Mouse (Mus musculus) midbrain, embryonic 13.5 days (tissue): ENCODE results near the gene Bptf. TPM values are rescaled to one million over a fixed set of nuclear protein-coding genes. Genes with fewer than 3 reads are reported as not detected.
"Not testable (repeated sequence)": the region's sequence is repeated elsewhere in the genome, so short reads cannot be mapped to it uniquely, and the experiment has no call there.

ENCODE experiments used
- ATAC-seq: fragments of 200-750 bp; cut with Nextera tagmentation; 2 replicates; pipeline ENCODE4 v1.8.0; 2017; ENCODE audit warnings: mild to moderate bottlenecking, moderate TSS enrichment, moderate library complexity
- H3K27ac ChIP-seq: fragments of 300-500 bp; sonication (generic); 2 replicates; pipeline ENCODE4 v1.5.1; 2015; ENCODE audit warnings: inconsistent platforms, mild to moderate bottlenecking, moderate library complexity
- H3K27me3 ChIP-seq: fragments of 300-500 bp; sonication (generic); 2 replicates; pipeline ENCODE4 v1.6.1; 2015; ENCODE audit warnings: mild to moderate bottlenecking, inconsistent platforms
- H3K36me3 ChIP-seq: fragments of 300-500 bp; sonication (generic); 2 replicates; pipeline ENCODE4 v1.6.1; 2015; ENCODE audit warnings: mild to moderate bottlenecking, inconsistent platforms
- H3K4me1 ChIP-seq: fragments of 300-500 bp; sonication (generic); replicated peaks from 2 replicates; pipeline ENCODE4 v1.6.1; 2015; ENCODE audit warnings: inconsistent platforms
- H3K4me2 ChIP-seq: fragments of 300-500 bp; sonication (generic); replicated peaks from 2 replicates; pipeline ENCODE4 v1.6.1; 2015; ENCODE audit warnings: moderate library complexity, mild to moderate bottlenecking, inconsistent platforms
- H3K4me3 ChIP-seq: fragments of 300-500 bp; sonication (generic); replicated peaks from 2 replicates; pipeline ENCODE4 v1.5.1; 2015; ENCODE audit warnings: mild to moderate bottlenecking, inconsistent platforms
- H3K9ac ChIP-seq: fragments of 300-500 bp; sonication (generic); replicated peaks from 2 replicates; pipeline ENCODE4 v1.6.1; 2015; ENCODE audit warnings: mild to moderate bottlenecking, inconsistent platforms
- H3K9me3 ChIP-seq: fragments of 300-500 bp; sonication (generic); 2 replicates; pipeline ENCODE4 v1.6.1; 2016; ENCODE audit warnings: mild to moderate bottlenecking, inconsistent platforms
- WGBS: fragments of 180-500 bp; shearing (Covaris S2); methylation state at CpG from one replicate; pipeline ENCODE4 v1.1.7; 2015; 5-methylcytosine and 5-hydroxymethylcytosine counted together
- polyA plus RNA-seq: library from polyadenylated mRNA; unstranded; fragments of >200 nt; fragmentation: Nextera tagmentation; extraction: Ambion mirVana; gene quantifications from 2 replicates; pipeline ENCODE4 v1.2.1, GENCODE M21; 2015

Gene Bptf
- polyA plus RNA-seq, 1 experiment from 2014 or later = 45.1 TPM

DNA sequence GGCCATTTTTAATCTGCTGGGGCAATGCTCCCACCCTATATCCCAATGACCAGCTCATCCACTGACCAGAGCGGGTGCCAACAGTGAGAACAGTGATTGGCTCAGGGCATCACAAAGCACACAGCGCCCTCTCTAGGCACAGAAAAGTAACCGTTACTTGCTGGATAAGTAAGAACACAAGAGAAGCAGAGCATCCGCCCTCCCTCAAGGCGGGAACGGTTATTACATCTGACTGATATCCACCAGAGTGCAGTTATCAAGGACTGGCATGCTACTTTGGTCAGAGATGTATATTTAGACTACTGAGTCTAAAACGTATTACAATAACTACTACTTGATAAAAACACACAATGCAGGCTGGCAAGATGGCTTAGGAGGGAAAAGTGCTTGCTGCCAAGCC, 39.3 kb downstream of the Bptf start:
- ATAC-seq = no peak
- Histone ChIP-seq H3K4me1 (no peaks in the 10 kb centered on the region), H3K4me3 (no peak overlapping the region), H3K27ac (no peak overlapping the region), H3K9me3 (no peaks in the 10 kb centered on the region), H3K27me3 (no peaks in the 10 kb centered on the region), H3K9ac (no peak overlapping the region), H3K4me2 (no peak overlapping the region), H3K36me3 (peaks cover 50% of the 10 kb centered on the region)
- WGBS = 94% methylated on average over 7 of the region's 7 CpGs

DNA sequence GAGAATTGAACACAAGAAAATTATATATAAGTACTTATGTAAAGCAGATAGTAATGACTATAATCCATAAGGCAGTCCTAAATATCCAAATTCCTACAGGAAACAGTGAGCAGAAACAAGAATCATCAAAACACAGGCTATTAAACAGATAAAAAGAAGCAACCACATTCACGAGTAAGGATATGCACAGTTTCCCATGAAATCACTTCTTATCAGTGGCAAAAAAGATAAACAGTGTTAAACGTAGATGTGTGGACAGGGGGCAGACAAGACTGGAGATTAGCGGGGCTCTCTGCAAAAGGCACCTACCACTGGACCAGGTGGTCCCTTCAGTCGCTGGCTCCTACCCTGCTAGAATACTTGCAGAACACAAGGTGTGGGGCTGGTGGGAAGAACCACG, 46.1 kb downstream of the Bptf start:
- Histone ChIP-seq H3K4me1 (no peaks in the 10 kb centered on the region), H3K27me3 (no peaks in the 10 kb centered on the region), H3K9me3 (no peaks in the 10 kb centered on the region), H3K27ac (no peak overlapping the region), H3K4me3 (no peak overlapping the region), H3K4me2 (no peak overlapping the region), H3K36me3 (peaks cover 34% of the 10 kb centered on the region), H3K9ac (no peak overlapping the region)
- no peak for ATAC-seq
- WGBS = 89% methylated on average over 5 of the region's 5 CpGs

DNA sequence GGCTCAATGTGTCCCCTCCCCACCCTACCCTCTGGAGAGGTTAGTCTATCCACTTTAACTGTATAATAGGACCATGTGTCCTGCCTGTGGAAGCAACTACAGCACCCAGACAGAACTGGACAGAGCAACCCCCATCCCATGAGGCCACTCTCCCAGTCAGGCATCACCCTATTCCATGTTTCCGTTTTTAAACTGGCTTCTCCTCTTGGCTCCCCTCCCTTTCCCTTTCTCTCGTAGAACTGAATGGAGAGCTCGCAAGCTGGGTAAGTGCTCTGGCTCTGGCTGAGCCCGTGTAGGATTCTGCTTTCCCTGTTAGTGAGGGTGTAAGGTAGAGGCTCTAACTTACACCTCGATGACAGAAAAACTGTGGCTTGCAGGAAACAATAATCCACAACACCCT, 48.4 kb downstream of the Bptf start:
- no peak overlapping the region for H3K4me2 ChIP-seq
- H3K27ac ChIP-seq = no peak overlapping the region
- H3K9me3 ChIP-seq = no peaks in the 10 kb centered on the region
- H3K36me3 ChIP-seq = peaks cover 44% of the 10 kb centered on the region
- H3K9ac ChIP-seq = no peak overlapping the region
- no peak overlapping the region for H3K4me3 ChIP-seq
- H3K4me1 ChIP-seq = no peaks in the 10 kb centered on the region
- 85% methylated on average over 5 of the region's 5 CpGs for WGBS
- H3K27me3 ChIP-seq = no peaks in the 10 kb centered on the region
- no peak for ATAC-seq

DNA sequence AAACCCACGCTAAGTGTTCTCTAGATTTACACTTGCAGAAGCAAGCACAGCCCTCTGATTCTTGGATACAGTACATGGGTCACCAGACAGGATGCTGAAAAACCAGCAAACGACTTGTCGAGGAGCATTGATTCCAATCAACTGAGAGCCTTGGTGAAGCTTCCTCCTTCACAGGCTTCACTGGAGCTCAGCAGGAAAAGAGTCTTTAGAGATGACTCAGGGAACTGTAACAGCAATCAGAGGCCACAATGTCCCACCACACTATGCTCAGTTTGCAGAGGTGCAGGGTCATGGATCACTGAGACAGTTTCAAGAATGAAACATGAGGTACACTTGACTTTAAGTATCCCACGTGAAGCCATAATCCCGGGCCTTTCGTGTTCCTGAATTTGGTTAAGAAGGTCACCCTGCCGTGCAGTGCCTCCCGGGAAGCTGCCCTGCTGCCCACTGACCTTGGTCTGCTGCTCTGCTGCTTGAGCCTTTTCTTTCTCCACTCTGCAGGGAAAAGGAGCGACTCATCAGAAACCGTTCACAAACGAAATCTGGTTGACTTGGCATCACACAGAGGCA, 66.6 kb downstream of the Bptf start:
- H3K36me3 ChIP-seq = peaks cover 88% of the 10 kb centered on the region
- no peak for ATAC-seq
- H3K9me3 ChIP-seq = no peaks in the 10 kb centered on the region
- H3K4me2 ChIP-seq = no peak overlapping the region
- H3K27me3 ChIP-seq = no peaks in the 10 kb centered on the region
- H3K4me3 ChIP-seq = no peak overlapping the region
- H3K4me1 ChIP-seq = no peaks in the 10 kb centered on the region
- 89% methylated on average over 11 of the region's 11 CpGs for WGBS
- H3K9ac ChIP-seq = no peak overlapping the region
- H3K27ac ChIP-seq = no peak overlapping the region

DNA sequence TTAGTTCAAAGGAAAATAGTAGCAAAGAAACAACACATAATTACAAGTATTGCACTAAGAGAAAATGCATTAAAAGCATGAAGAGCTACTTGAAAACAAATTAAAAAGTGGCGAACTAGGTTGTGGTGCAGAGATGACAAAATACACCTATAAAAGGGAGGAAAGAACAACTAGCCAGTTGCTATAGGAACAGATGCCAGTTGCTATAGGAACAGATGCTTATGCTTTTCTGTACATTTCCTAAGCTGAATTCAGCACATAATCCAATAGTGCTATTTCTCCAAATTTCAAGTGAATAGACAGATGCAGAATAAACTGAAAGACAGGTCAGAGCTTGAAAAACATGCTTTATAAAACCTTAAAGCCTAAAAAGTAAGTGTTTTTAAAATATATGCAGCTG, 67.3 kb downstream of the Bptf start:
- Histone ChIP-seq H3K4me3 (no peak overlapping the region), H3K4me2 (no peak overlapping the region), H3K4me1 (no peaks in the 10 kb centered on the region), H3K9ac (no peak overlapping the region), H3K9me3 (no peaks in the 10 kb centered on the region), H3K27me3 (no peaks in the 10 kb centered on the region), H3K27ac (no peak overlapping the region), H3K36me3 (peaks cover 87% of the 10 kb centered on the region)
- 79% methylated on average over 1 of the region's 1 CpGs for WGBS
- ATAC-seq = no peak

DNA sequence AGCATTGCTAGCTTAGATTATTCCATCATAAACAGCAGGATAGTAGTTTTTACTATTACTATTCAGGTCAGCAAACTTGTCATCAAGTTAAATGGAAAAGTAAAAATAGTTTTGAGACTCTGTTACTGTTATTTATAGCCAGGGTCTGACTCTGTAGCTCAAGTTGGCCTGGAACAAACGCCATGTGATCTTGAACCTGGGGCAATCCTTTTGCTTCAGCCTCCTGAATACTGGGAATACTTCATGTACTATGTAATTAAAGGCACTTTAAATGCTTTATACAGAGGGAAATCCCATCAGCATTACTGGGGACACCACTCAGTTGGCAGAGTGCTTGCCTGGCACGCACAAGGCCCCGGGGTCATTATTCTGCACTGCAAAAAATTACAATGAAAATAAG, 68.9 kb downstream of the Bptf start:
- Histone ChIP-seq H3K9me3 (no peaks in the 10 kb centered on the region), H3K27me3 (no peaks in the 10 kb centered on the region), H3K4me1 (no peaks in the 10 kb centered on the region), H3K36me3 (peaks cover 95% of the 10 kb centered on the region), H3K4me2 (no peak overlapping the region), H3K27ac (no peak overlapping the region), H3K9ac (no peak overlapping the region), H3K4me3 (no peak overlapping the region)
- 93% methylated on average over 3 of the region's 3 CpGs for whole genome bisulfite sequencing
- no peak for ATAC-seq

DNA sequence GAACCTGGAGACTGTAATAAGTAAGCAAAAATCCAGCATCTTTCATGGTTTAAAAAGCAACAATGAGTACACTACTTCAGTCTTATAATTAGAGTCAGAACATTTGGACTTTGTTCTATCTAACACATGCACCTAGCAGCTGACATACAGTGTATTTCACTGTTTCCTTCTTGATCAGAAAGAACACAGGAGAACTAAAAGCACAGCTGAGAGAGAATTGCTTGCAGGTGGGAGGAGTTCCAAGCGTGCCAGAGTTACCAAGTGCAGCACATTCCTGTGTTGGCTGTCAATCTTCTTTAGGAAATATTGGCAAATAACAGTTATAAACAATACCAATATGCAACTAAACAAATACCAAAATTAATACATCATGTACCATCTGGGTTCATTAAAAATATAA, 71.0 kb downstream of the Bptf start:
- H3K4me3 ChIP-seq = no peak overlapping the region
- H3K4me1 ChIP-seq = no peaks in the 10 kb centered on the region
- no peak overlapping the region for H3K9ac ChIP-seq
- no peaks in the 10 kb centered on the region for H3K9me3 ChIP-seq
- no peaks in the 10 kb centered on the region for H3K27me3 ChIP-seq
- ATAC-seq = no peak
- 97% methylated on average over 1 of the region's 1 CpGs for WGBS
- H3K27ac ChIP-seq = no peak overlapping the region
- no peak overlapping the region for H3K4me2 ChIP-seq
- H3K36me3 ChIP-seq = peaks cover 95% of the 10 kb centered on the region

DNA sequence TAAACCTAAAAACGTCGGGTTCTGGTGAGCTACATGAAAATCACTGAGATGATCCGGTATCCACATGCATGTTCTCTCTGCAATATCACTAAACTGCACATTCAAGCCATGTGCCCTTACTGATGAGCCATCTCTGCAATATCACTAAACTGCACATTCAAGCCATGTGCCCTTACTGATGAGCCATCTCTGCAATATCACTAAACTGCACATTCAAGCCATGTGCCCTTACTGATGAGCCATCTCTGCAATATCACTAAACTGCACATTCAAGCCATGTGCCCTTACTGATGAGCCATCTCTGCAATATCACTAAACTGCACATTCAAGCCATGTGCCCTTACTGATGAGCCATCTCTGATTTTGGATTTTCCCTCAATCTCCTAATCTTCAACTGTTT, 72.3 kb downstream of the Bptf start:
- not testable (repeated sequence) for H3K4me2 ChIP-seq, H3K27ac ChIP-seq, H3K4me3 ChIP-seq, H3K27me3 ChIP-seq, H3K9me3 ChIP-seq, H3K4me1 ChIP-seq, H3K9ac ChIP-seq, ATAC-seq
- H3K36me3 ChIP-seq = peaks cover 95% of the 10 kb centered on the region
- WGBS = 94% methylated on average over 3 of the region's 3 CpGs

DNA sequence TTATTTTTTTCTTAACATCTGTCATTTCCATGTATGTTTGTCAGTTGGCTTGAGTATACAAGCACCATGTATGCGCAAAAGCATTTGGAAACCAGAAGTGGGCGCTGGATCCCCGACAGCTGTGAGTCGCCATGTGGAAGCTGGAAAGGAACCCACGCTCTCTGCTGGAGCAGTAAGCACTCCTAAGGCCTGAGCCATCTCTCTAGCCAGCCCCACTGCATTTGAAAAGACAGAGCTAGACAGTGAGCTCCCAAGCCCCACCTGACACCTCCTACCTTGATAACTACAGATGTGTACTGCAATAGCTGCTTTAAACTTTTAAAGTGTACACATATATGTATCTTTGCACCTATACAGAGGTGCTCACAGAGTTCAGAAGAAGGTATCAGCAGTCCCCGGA, 74.5 kb downstream of the Bptf start:
- 92% methylated on average over 6 of the region's 6 CpGs for WGBS
- ATAC-seq = no peak
- H3K4me3 ChIP-seq = no peak overlapping the region

DNA sequence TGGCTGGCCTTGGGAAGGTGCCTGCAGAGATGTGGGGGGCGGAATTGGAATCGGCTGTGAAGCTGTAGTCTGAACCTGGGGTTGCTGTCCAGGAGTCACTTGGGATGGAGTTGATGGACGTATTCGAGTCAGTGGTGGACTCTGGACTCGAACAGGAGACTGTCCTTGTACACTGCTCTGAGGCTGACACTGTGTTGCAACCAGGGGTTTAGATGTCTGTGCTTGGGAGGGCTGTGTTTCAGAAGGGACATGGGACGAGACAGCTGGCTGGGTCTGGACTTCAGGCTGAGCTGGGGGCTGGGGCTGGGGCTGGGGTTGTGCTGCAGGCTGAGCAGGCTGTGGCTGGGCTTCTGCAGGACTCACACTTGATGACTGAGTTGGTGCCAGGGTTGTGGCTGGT, 77.1 kb downstream of the Bptf start:
- Histone ChIP-seq H3K9ac (no peak overlapping the region), H3K9me3 (no peaks in the 10 kb centered on the region), H3K36me3 (peaks cover 88% of the 10 kb centered on the region), H3K4me3 (no peak overlapping the region), H3K27me3 (no peaks in the 10 kb centered on the region), H3K4me1 (no peaks in the 10 kb centered on the region), H3K4me2 (no peak overlapping the region), H3K27ac (no peak overlapping the region)
- ATAC-seq = no peak
- 98% methylated on average over 6 of the region's 6 CpGs for WGBS

More for the DNA sequence above, 74.5 kb downstream of the Bptf start:
- peaks cover 99% of the 10 kb centered on the region for H3K36me3 ChIP-seq
- no peak overlapping the region for H3K4me2 ChIP-seq
- H3K27me3 ChIP-seq = no peaks in the 10 kb centered on the region
- H3K9ac ChIP-seq = no peak overlapping the region
- no peaks in the 10 kb centered on the region for H3K9me3 ChIP-seq
- no peak overlapping the region for H3K27ac ChIP-seq
- H3K4me1 ChIP-seq = no peaks in the 10 kb centered on the region

DNA sequence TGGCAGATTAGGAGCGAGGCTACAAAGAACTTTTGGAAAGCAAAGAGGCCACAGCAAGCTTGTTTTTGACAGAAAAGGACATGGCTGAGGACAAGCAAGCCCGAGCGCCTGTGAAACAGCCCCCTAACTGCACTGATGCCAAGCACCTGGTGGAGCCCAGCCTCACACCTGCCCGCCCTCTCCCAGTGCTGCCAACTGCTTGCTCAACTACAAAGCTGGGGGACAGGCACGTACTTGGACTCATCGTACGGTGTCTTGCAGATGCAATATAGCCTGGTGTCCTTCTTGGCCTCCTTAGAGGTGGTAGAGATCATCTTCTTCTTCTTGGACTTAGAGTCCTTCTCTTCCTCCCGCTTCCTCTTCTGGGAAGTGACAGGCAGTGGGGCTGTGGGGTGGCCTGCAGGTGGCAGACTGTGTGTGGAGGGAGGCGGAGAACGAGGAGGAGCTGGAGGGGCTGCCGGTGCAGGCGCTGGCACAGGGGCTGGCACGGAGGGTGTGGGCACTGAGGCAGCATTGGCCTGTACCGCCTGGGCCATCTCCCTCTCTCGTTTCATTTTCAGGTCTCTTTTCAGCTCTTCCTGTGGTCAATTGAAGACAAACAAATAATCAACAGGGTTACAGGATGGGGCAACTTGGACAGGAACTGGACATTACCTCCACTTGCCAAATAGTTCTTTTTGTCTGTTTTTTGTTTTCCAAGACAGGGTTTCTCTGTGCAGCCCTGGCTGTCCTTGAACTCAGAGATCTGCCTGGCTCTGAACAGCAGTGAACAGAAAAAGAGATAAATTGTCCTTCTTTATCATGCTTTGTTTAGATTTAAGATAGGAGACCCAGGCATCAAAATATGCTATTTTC, 84.9 kb downstream of the Bptf start:
- H3K4me2 ChIP-seq = no peak overlapping the region
- no peaks in the 10 kb centered on the region for H3K27me3 ChIP-seq
- no peak overlapping the region for H3K27ac ChIP-seq
- H3K9ac ChIP-seq = no peak overlapping the region
- H3K9me3 ChIP-seq = no peaks in the 10 kb centered on the region
- ATAC-seq = no peak
- H3K4me1 ChIP-seq = no peaks in the 10 kb centered on the region
- WGBS = 89% methylated on average over 15 of the region's 15 CpGs
- no peak overlapping the region for H3K4me3 ChIP-seq
- peaks cover 51% of the 10 kb centered on the region for H3K36me3 ChIP-seq

DNA sequence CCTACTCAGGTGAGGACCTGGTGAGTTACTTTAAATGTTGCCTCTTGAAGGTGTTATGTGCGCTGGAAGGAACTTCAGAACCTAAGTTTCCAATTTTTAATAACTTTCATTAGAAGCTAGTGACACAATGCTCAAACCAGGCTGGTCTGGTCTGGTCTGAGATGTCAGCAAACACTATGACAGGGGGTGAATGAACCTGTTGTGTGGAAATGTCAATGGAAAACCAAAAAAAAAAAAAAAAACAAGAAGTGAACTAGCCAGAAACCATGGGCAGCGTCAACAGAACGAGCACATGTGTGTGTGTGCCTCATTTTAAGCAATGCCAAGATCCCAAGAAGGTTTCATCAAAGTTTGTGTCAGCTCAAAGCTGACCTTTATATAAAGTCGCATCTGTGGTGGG, 86.4 kb downstream of the Bptf start:
- Histone ChIP-seq H3K9ac (no peak overlapping the region), H3K27ac (no peak overlapping the region), H3K36me3 (peaks cover 50% of the 10 kb centered on the region), H3K4me1 (no peaks in the 10 kb centered on the region), H3K9me3 (no peaks in the 10 kb centered on the region), H3K4me2 (no peak overlapping the region), H3K4me3 (no peak overlapping the region), H3K27me3 (no peaks in the 10 kb centered on the region)
- no peak for ATAC-seq
- WGBS = 95% methylated on average over 4 of the region's 4 CpGs

DNA sequence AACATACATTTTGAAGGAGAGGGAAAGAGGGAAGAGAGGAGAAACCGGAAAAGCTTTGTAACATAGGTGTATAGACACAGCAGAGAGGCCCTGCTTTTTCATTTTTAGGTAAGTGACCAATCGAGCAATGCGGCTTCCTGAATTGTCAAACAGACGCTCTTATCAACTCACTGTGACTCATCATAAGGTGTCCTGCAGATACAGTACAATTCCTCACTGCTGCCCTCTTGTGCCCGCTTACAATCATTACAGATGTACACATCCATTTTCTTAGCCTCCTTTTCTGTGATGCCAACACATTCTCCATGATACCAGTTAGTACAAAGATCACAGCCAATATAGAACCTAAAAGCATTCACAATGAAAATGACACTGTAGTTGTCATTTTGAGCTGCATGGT, 87.6 kb downstream of the Bptf start:
- Histone ChIP-seq H3K4me2 (no peak overlapping the region), H3K36me3 (peaks cover 62% of the 10 kb centered on the region), H3K27ac (no peak overlapping the region), H3K4me1 (no peaks in the 10 kb centered on the region), H3K4me3 (no peak overlapping the region), H3K27me3 (no peaks in the 10 kb centered on the region), H3K9ac (no peak overlapping the region), H3K9me3 (no peaks in the 10 kb centered on the region)
- no peak for ATAC-seq
- 52% methylated on average over 5 of the region's 5 CpGs for WGBS
